Mouse (Mus musculus) midbrain, embryonic 12.5 days (tissue): Measurements from ENCODE around the gene Ergic2. TPM values are rescaled to one million over a fixed set of nuclear protein-coding genes. Genes with fewer than 3 reads are reported as not detected.
"Not testable (repeated sequence)": the region's sequence is repeated elsewhere in the genome, so short reads cannot be mapped to it uniquely, and the experiment has no call there.

Source experiments
- ATAC-seq: fragments of 200-750 bp; cut with Nextera tagmentation; 2 replicates; pipeline ENCODE4 v1.8.0; 2017; ENCODE audit warnings: low read depth, moderate TSS enrichment, moderate library complexity; ENCODE audit not compliant: low FRiP score
- H3K27ac ChIP-seq: fragments of 300-500 bp; sonication (generic); replicated peaks from 2 replicates; pipeline ENCODE4 v1.5.1; 2016; ENCODE audit warnings: mild to moderate bottlenecking
- H3K27me3 ChIP-seq: fragments of 300-500 bp; sonication (generic); 2 replicates; pipeline ENCODE4 v1.6.1; 2016; ENCODE audit warnings: mild to moderate bottlenecking
- H3K36me3 ChIP-seq: fragments of 300-500 bp; sonication (generic); 2 replicates; pipeline ENCODE4 v1.6.1; 2016
- H3K4me1 ChIP-seq: fragments of 300-500 bp; sonication (generic); 2 replicates; pipeline ENCODE4 v1.6.1; 2016
- H3K4me2 ChIP-seq: fragments of 300-500 bp; sonication (generic); replicated peaks from 2 replicates; pipeline ENCODE4 v1.6.1; 2016; ENCODE audit warnings: mild to moderate bottlenecking, moderate library complexity
- H3K4me3 ChIP-seq: fragments of 300-500 bp; sonication (generic); 2 replicates; pipeline ENCODE4 v1.5.1; 2016; ENCODE audit warnings: mild to moderate bottlenecking
- H3K9ac ChIP-seq: fragments of 300-500 bp; sonication (generic); replicated peaks from 2 replicates; pipeline ENCODE4 v1.6.1; 2016; ENCODE audit warnings: mild to moderate bottlenecking, moderate library complexity
- H3K9me3 ChIP-seq: fragments of 300-500 bp; sonication (generic); 2 replicates; pipeline ENCODE4 v1.6.1; 2016; ENCODE audit warnings: mild to moderate bottlenecking
- WGBS: fragments of 180-500 bp; shearing (Covaris S2); methylation state at CpG from one replicate; pipeline ENCODE4 v1.1.7; 2016; 5-methylcytosine and 5-hydroxymethylcytosine counted together
- polyA plus RNA-seq: library from polyadenylated mRNA; unstranded; fragments of >200 nt; fragmentation: Nextera tagmentation; extraction: Ambion mirVana; gene quantifications from 2 replicates; pipeline ENCODE4 v1.2.1, GENCODE M21; 2016

The Ergic2 gene
- polyA plus RNA-seq, 1 experiment from 2014 or later = 211 TPM

- 95% methylated on average over 3 of the region's 3 CpGs for WGBS
- H3K36me3 ChIP-seq = peaks cover 58% of the 10 kb centered on the region
Measured at GRCm38 (mm10) chr6:148199729-148200128, 12.4 kb downstream of the Ergic2 start.

GRCm38 (mm10) chr6:148199177-148199576, 13.0 kb downstream of the Ergic2 start:
- no peaks in the 10 kb centered on the region for H3K9me3 ChIP-seq
- no peaks in the 10 kb centered on the region for H3K4me1 ChIP-seq
- H3K27ac ChIP-seq = no peak overlapping the region
- no peak overlapping the region for H3K4me2 ChIP-seq
- peaks cover 62% of the 10 kb centered on the region for H3K36me3 ChIP-seq
- no peak overlapping the region for H3K9ac ChIP-seq
- 95% methylated on average over 2 of the region's 2 CpGs for WGBS
- H3K4me3 ChIP-seq = no peak overlapping the region
- H3K27me3 ChIP-seq = no peaks in the 10 kb centered on the region
- no peak for ATAC-seq

More at GRCm38 (mm10) chr6:148199729-148200128, 12.4 kb downstream of the Ergic2 start:
- no peak overlapping the region for H3K4me2 ChIP-seq
- ATAC-seq = no peak
- no peak overlapping the region for H3K4me3 ChIP-seq
- no peaks in the 10 kb centered on the region for H3K27me3 ChIP-seq
- no peaks in the 10 kb centered on the region for H3K9me3 ChIP-seq
- H3K4me1 ChIP-seq = no peaks in the 10 kb centered on the region
- H3K27ac ChIP-seq = no peak overlapping the region
- no peak overlapping the region for H3K9ac ChIP-seq

- Histone ChIP-seq H3K9ac (no peak overlapping the region), H3K27ac (no peak overlapping the region), H3K4me2 (no peak overlapping the region), H3K9me3 (no peaks in the 10 kb centered on the region), H3K27me3 (no peaks in the 10 kb centered on the region), H3K36me3 (peaks cover 50% of the 10 kb centered on the region), H3K4me1 (no peaks in the 10 kb centered on the region), H3K4me3 (no peak overlapping the region)
- WGBS = 92% methylated on average over 6 of the region's 6 CpGs
- ATAC-seq = no peak
Measured at GRCm38 (mm10) chr6:148193972-148194701, 18.0 kb downstream of the Ergic2 start.

- Histone ChIP-seq H3K36me3 (peaks cover 72% of the 10 kb centered on the region), H3K4me2 (no peak overlapping the region), H3K9ac (no peak overlapping the region), H3K9me3 (no peaks in the 10 kb centered on the region), H3K4me1 (no peaks in the 10 kb centered on the region), H3K4me3 (no peak overlapping the region), H3K27ac (no peak overlapping the region), H3K27me3 (no peaks in the 10 kb centered on the region)
- 89% methylated on average over 1 of the region's 1 CpGs for WGBS
- ATAC-seq = no peak
Measured at GRCm38 (mm10) chr6:148185694-148186093, 26.5 kb downstream of the Ergic2 start.

- Histone ChIP-seq H3K27ac (no peak overlapping the region), H3K27me3 (no peaks in the 10 kb centered on the region), H3K9ac (no peak overlapping the region), H3K4me2 (no peak overlapping the region), H3K36me3 (no peaks in the 10 kb centered on the region), H3K4me3 (no peak overlapping the region), H3K9me3 (no peaks in the 10 kb centered on the region), H3K4me1 (no peaks in the 10 kb centered on the region)
- WGBS = 89% methylated on average over 3 of the region's 3 CpGs
- no peak for ATAC-seq
Measured at GRCm38 (mm10) chr6:148172904-148173303, 39.3 kb downstream of the Ergic2 start.

GRCm38 (mm10) chr6:148152305-148152704, 59.9 kb downstream of the Ergic2 start:
- ATAC-seq, H3K9me3 ChIP-seq, H3K27me3 ChIP-seq, H3K4me2 ChIP-seq, H3K27ac ChIP-seq, H3K36me3 ChIP-seq, H3K4me3 ChIP-seq, H3K4me1 ChIP-seq, H3K9ac ChIP-seq: not testable (repeated sequence)
- WGBS = 46% methylated on average over 4 of the region's 4 CpGs

GRCm38 (mm10) chr6:148142421-148142820, 69.8 kb downstream of the Ergic2 start:
- no peaks in the 10 kb centered on the region for H3K36me3 ChIP-seq
- H3K9me3 ChIP-seq = peaks cover 3% of the 10 kb centered on the region; the same call in 1 of the 2 replicates
- H3K9ac ChIP-seq = no peak overlapping the region
- no peak overlapping the region for H3K4me2 ChIP-seq
- no peaks in the 10 kb centered on the region for H3K4me1 ChIP-seq
- no peak for ATAC-seq
- H3K27ac ChIP-seq = no peak overlapping the region
- 94% methylated on average over 1 of the region's 1 CpGs for WGBS
- H3K4me3 ChIP-seq = no peak overlapping the region
- no peaks in the 10 kb centered on the region for H3K27me3 ChIP-seq

GRCm38 (mm10) chr6:148141874-148142273, 70.3 kb downstream of the Ergic2 start:
- H3K4me1 ChIP-seq = no peaks in the 10 kb centered on the region
- peaks cover 3% of the 10 kb centered on the region; the same call in 1 of the 2 replicates for H3K9me3 ChIP-seq
- no peak overlapping the region for H3K27ac ChIP-seq
- H3K27me3 ChIP-seq = no peaks in the 10 kb centered on the region
- 83% methylated on average over 5 of the region's 5 CpGs for WGBS
- ATAC-seq = no peak
- H3K4me3 ChIP-seq = no peak overlapping the region
- H3K9ac ChIP-seq = no peak overlapping the region
- no peaks in the 10 kb centered on the region for H3K36me3 ChIP-seq
- H3K4me2 ChIP-seq = no peak overlapping the region

- no peak overlapping the region for H3K4me2 ChIP-seq
- H3K4me1 ChIP-seq = no peaks in the 10 kb centered on the region
- H3K27me3 ChIP-seq = no peaks in the 10 kb centered on the region
- 89% methylated on average over 6 of the region's 6 CpGs for WGBS
- peaks cover 3% of the 10 kb centered on the region; the same call in 1 of the 2 replicates for H3K9me3 ChIP-seq
- no peak for ATAC-seq
- H3K36me3 ChIP-seq = no peaks in the 10 kb centered on the region
- no peak overlapping the region for H3K27ac ChIP-seq
- H3K9ac ChIP-seq = no peak overlapping the region
- no peak overlapping the region for H3K4me3 ChIP-seq
Measured at GRCm38 (mm10) chr6:148139288-148139995, 72.7 kb downstream of the Ergic2 start.

- WGBS = 31% methylated on average over 9 of the region's 9 CpGs
- no peak overlapping the region for H3K4me3 ChIP-seq
- H3K27ac ChIP-seq = no peak overlapping the region
- no peak overlapping the region for H3K4me2 ChIP-seq
- peak; percentile 82 for ATAC-seq
- H3K4me1 ChIP-seq = 0 out of 2 replicates have a peak, but pooled peaks cover 4% of the 10 kb centered on the region
- no peak overlapping the region for H3K9ac ChIP-seq
- H3K27me3 ChIP-seq = no peaks in the 10 kb centered on the region
- no peaks in the 10 kb centered on the region for H3K36me3 ChIP-seq
- H3K9me3 ChIP-seq = no peaks in the 10 kb centered on the region
Measured at GRCm38 (mm10) chr6:148135769-148136382, 76.3 kb downstream of the Ergic2 start.

GRCm38 (mm10) chr6:148133536-148133935, 78.6 kb downstream of the Ergic2 start:
- no peaks in the 10 kb centered on the region for H3K9me3 ChIP-seq
- no peak overlapping the region for H3K9ac ChIP-seq
- H3K27me3 ChIP-seq = no peaks in the 10 kb centered on the region; the same call in 1 of the 2 replicates
- H3K36me3 ChIP-seq = no peaks in the 10 kb centered on the region
- 0 out of 2 replicates have a peak, but pooled peaks cover 4% of the 10 kb centered on the region for H3K4me1 ChIP-seq
- H3K4me3 ChIP-seq = no peak overlapping the region
- no peak overlapping the region for H3K27ac ChIP-seq
- no peak for ATAC-seq
- H3K4me2 ChIP-seq = no peak overlapping the region

- no peak overlapping the region for H3K27ac ChIP-seq
- no peak overlapping the region for H3K4me3 ChIP-seq
- 0 out of 2 replicates have a peak, but pooled peaks cover 4% of the 10 kb centered on the region for H3K4me1 ChIP-seq
- no peaks in the 10 kb centered on the region for H3K36me3 ChIP-seq
- 0 out of 2 replicates have a peak, but pooled peaks have one; percentile 11 for ATAC-seq
- no peak overlapping the region for H3K9ac ChIP-seq
- H3K4me2 ChIP-seq = peak overlapping the region; percentile 11; the same call in 1 of the 2 replicates
- H3K27me3 ChIP-seq = no peaks in the 10 kb centered on the region; the same call in 1 of the 2 replicates
- 25% methylated on average over 10 of the region's 10 CpGs for WGBS
- H3K9me3 ChIP-seq = no peaks in the 10 kb centered on the region
Measured at GRCm38 (mm10) chr6:148132314-148132713, 79.9 kb downstream of the Ergic2 start.
